Mouse (Mus musculus) gastrocnemius, postnatal 14 days (tissue): ENCODE data around the gene Kng2. TPM values are rescaled to one million over a fixed set of nuclear protein-coding genes. Genes with fewer than 3 reads are reported as not detected.
"Not testable (repeated sequence)": the region's sequence is repeated elsewhere in the genome, so short reads cannot be mapped to it uniquely, and the experiment has no call there.

ENCODE experiments used
- DNase-seq: peaks from one replicate; pipeline ENCODE4 v3.0.0; 2021; ENCODE audit warnings: mixed read lengths
- intact Hi-C: fragments of 180-260 bp; cut with DNase I; formaldehyde crosslinking; loops from one replicate; pipeline ENCODE4 v1.15.1; 2025; ENCODE audit warnings: low total_unique reads
- long read RNA-seq, 2 experiments: library from polyadenylated mRNA; stranded (forward); transcript quantifications; one replicate each; pipeline ENCODE4 v2.0.0; 2021
- total RNA-seq, 2 experiments: library from RNA; stranded (reverse); gene quantifications; 2 replicates each; pipeline ENCODE4 v1.2.3; 2021

Kng2 gene
- not detected for total RNA-seq
- long read RNA-seq, experiment 1 = 0 reads
- long read RNA-seq, experiment 2 = 0 reads

GRCm38 (mm10) chr16:23028966-23029600, at the start of gene Kng2:
TSS of gene Kng2 (minus strand) at chr16:23029482.
- intact Hi-C loops = not testable (repeated sequence)

GRCm38 (mm10) chr16:23077516-23077915, 48.2 kb upstream of the Kng2 start:
- intact Hi-C loops = not testable (repeated sequence)

More at GRCm38 (mm10) chr16:23028966-23029600, at the start of gene Kng2:
- not testable (repeated sequence) for DNase-seq

GRCm38 (mm10) chr16:23060781-23061325, 31.6 kb upstream of the Kng2 start:
- DNase-seq, intact Hi-C loops: not testable (repeated sequence)

More at GRCm38 (mm10) chr16:23077516-23077915, 48.2 kb upstream of the Kng2 start:
- DNase-seq = not testable (repeated sequence)

- intact Hi-C loops, DNase-seq: not testable (repeated sequence)
These were observed 30.3 kb upstream of the Kng2 start for GRCm38 (mm10) chr16:23059630-23060029.

GRCm38 (mm10) chr16:23057668-23058447, 28.6 kb upstream of the Kng2 start, which contains the start of gene Kng1:
TSS of gene Kng1 (plus strand) at chr16:23057865.
- intact Hi-C loops = not testable (repeated sequence)

GRCm38 (mm10) chr16:23046319-23046718, 17.0 kb upstream of the Kng2 start:
- no peak for DNase-seq
- intact Hi-C loops = loop anchor here (5.0 kb wide), 1 partner anchor 174 kb away; no protein-coding TSS in a partner anchor

More at GRCm38 (mm10) chr16:23057668-23058447, 28.6 kb upstream of the Kng2 start, which contains the start of gene Kng1:
- not testable (repeated sequence) for DNase-seq

GRCm38 (mm10) chr16:23040876-23041275, 11.6 kb upstream of the Kng2 start:
- DNase-seq = no peak
- intact Hi-C loops = no loop called here

- intact Hi-C loops = no loop called here
- no peak for DNase-seq
These were observed 10.0 kb upstream of the Kng2 start for GRCm38 (mm10) chr16:23039281-23039680.

GRCm38 (mm10) chr16:23037744-23038143, 8.5 kb upstream of the Kng2 start:
- no peak for DNase-seq
- intact Hi-C loops = no loop called here

- intact Hi-C loops = no loop called here
- no peak for DNase-seq
These were observed 4.4 kb upstream of the Kng2 start for GRCm38 (mm10) chr16:23033673-23034072.

- DNase-seq = no peak
- intact Hi-C loops = no loop called here
These were observed 1.6 kb upstream of the Kng2 start for GRCm38 (mm10) chr16:23030673-23031435.

GRCm38 (mm10) chr16:23027341-23027740, 1.9 kb downstream of the Kng2 start:
- DNase-seq, intact Hi-C loops: not testable (repeated sequence)

GRCm38 (mm10) chr16:23026582-23026981, 2.7 kb downstream of the Kng2 start:
- DNase-seq = no peak
- intact Hi-C loops = no loop called here

- intact Hi-C loops = no loop called here
- DNase-seq = no peak
These were observed 4.2 kb downstream of the Kng2 start for GRCm38 (mm10) chr16:23025111-23025510.

GRCm38 (mm10) chr16:23020571-23020970, 8.7 kb downstream of the Kng2 start:
- DNase-seq, intact Hi-C loops: not testable (repeated sequence)

- DNase-seq, intact Hi-C loops: not testable (repeated sequence)
These were observed 14.6 kb downstream of the Kng2 start for GRCm38 (mm10) chr16:23014645-23015044.

GRCm38 (mm10) chr16:23013786-23014185, 15.5 kb downstream of the Kng2 start:
- DNase-seq, intact Hi-C loops: not testable (repeated sequence)

GRCm38 (mm10) chr16:22996951-22997350, 32.3 kb downstream of the Kng2 start:
- intact Hi-C loops, DNase-seq: not testable (repeated sequence)

- intact Hi-C loops = no loop called here
- DNase-seq = no peak
These were observed 61.8 kb downstream of the Kng2 start for GRCm38 (mm10) chr16:22967383-22968030.
